Mouse (Mus musculus) left cerebral cortex, postnatal 4 days (tissue): ENCODE measurements at regions not wholly inside any gene's neighbourhood (a gene's known extent, or its start where the extent isn't known, plus 50 kb on each side); places are given as distances from the start of the nearest gene placed in this dataset.

Experiments used
- DNase-seq: peaks from one replicate; pipeline ENCODE4 v3.0.0-alpha.2; 2022
- intact Hi-C: fragments of 180-260 bp; cut with DNase I; formaldehyde crosslinking; loops from one replicate; pipeline ENCODE4 v1.15.1; 2025

DNA sequence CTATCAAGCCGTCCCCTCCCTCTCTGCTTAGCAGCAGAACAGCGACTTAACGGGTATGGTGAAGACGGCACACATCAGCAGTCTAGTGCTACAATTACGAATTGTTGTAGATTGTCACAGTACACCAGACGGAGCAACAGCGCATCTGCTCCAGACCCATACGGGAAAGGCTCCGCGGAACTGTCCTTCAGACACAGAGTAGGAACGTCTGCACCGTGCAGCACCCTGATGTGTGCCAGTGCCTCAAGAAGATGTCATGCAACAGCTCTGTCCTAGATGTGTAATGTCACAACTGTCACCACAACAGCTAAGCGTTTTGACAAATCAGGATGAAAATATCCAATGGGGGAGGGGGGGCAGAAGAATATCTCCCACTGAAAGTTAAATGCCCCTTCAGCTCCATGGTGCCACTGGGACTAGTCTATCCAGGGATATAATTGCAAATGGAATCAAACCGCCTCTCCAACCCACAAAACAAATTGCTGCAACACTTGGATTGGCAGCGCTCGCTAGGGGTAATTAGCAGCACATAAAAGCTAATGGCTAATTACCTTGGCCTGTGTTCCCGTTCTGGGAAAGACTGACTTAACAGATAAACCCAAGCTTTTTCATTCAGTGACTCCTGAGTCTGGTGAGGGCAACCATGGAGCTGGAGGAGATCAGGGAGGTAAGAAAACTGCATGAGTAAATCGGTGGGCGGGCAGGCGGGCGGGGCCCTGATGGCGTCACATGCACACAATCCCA, 472.6 kb downstream of the Zfp704 start:
- intact Hi-C loops: no loop called here
- DNase-seq: no peak

DNA sequence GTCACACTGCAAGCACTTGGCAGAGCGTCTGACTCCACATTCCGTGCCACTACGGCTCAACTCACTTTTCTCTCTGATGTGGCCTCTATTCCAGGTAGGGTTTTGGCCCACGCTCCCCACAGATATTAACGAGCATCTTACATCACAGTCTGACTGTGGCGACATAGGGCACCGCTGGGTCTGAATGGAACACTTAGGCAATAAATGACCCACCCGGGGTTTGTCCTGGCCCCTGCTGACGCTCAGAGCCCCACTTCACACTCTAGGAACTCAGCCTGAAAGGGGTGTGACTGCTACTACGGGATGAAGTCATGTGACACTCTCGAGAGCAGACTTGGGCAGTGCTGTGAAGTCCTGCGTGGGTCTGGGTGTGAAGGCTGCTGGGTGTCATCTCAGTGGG, 475.9 kb downstream of the Zfp704 start:
- no peak for DNase-seq
- intact Hi-C loops: no loop called here

- DNase-seq: no peak
- intact Hi-C loops: no loop called here
These were observed 477.7 kb downstream of the Zfp704 start for GRCm38 (mm10) chr3:9132104-9132751.

GRCm38 (mm10) chr3:9131366-9131765, 478.5 kb downstream of the Zfp704 start:
- intact Hi-C loops: no loop called here
- DNase-seq: no peak

DNA sequence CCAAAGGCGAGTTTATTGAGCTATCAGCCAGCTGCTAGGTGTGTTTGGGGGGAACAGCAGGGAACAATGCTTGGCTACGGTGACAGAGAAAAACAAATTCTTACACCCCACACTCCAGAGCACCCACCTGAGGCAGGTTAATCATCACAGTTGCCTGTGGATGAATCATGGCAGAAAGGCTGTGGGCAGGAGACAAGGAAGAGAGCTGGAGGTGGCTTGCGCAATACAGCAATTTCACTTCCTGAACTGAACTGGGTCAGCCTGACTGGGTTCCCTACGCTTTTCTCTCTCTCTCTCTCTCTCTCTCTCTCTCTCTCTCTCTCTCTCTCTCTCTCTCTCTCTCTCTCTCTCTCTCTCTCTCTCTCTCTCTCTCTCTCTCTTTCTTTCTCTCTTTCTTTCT, 481.5 kb downstream of the Zfp704 start:
- DNase-seq: no peak
- intact Hi-C loops: no loop called here

DNA sequence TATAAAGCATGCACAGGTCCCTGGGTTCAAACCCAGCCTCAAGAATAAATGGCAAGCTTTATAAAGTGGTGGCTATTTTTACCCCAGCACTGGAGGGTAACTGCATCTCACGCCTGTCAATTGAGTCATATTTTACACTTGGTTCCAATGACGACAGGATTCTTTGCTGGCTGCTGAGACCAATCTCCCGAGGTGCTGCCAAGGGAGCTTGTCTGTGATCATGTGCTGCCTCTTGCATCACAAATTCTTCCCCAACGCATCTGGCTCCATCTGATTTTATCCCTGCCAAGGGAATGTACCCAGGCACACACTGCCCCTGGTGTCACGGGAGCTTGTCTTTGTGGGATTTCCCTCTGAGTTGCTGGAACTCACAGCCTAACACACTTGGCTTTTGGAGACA, 486.8 kb downstream of the Zfp704 start:
- peak; percentile 12 for DNase-seq
- intact Hi-C loops: no loop called here

GRCm38 (mm10) chr3:9117913-9118312, 492.0 kb downstream of the Zfp704 start:
- DNase-seq: no peak
- intact Hi-C loops: no loop called here

DNA sequence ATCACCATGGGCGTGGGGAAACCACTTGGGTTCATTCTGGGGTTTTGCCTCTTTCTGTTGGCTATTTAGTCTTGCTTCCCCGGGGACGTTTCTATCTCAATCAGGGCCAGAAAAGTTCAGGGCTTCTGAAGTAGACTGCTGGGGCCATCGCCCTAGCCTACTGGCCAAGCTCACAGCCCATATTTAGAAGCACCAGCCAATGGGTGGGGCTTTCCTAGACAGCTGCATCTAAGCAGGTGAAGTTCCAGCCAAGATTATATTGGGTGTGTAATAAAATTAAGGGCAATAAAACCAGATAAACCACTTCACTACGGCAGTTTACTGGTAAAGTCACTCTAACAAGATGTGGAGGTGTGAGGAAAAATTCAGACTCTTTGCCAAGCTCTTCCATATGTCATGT, 496.5 kb downstream of the Zfp704 start:
- DNase-seq: no peak
- intact Hi-C loops: no loop called here

DNA sequence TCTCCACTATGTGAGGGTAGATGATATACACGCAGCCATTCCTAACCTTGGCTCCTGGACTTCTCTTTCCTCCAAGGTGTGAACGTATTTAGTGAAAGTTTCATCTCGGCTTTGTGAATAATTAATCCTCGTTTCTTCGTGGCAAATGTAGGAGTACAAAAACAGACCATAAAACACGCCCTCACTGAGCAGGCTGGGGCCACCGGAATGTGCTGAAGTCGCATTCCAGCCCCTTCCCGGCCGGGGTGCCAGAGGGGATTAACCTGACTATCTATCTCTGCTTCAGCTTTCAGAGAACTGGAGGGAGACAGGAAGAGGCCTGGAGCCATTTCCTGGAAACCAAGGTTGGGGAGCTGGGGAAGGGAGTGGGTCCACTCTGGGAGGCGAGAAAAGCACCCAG, 499.1 kb downstream of the Zfp704 start:
- DNase-seq: no peak
- intact Hi-C loops: no loop called here

GRCm38 (mm10) chr3:9109991-9110390, 499.9 kb downstream of the Zfp704 start:
- DNase-seq: no peak
- intact Hi-C loops: no loop called here

DNA sequence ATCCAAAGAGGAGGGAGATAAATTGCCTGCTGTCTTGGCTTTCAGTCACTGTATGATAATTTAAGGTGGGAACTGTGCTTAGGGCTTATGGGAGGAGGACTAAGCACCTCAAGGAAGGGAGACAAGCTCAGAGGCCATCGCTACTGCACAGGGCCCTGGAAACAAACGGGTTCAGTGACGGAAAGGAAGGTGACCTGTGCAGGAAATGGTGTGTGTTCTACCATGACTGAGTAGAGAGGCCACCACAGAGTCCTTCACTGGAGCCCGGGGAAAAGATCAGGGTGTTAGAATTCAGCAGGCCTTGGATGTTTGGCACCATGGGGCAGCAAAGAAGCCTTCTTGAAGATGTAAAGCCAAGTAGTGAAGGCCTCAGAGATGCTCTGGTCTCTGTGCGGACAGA, 500.4 kb downstream of the Zfp704 start:
- intact Hi-C loops: no loop called here

DNA sequence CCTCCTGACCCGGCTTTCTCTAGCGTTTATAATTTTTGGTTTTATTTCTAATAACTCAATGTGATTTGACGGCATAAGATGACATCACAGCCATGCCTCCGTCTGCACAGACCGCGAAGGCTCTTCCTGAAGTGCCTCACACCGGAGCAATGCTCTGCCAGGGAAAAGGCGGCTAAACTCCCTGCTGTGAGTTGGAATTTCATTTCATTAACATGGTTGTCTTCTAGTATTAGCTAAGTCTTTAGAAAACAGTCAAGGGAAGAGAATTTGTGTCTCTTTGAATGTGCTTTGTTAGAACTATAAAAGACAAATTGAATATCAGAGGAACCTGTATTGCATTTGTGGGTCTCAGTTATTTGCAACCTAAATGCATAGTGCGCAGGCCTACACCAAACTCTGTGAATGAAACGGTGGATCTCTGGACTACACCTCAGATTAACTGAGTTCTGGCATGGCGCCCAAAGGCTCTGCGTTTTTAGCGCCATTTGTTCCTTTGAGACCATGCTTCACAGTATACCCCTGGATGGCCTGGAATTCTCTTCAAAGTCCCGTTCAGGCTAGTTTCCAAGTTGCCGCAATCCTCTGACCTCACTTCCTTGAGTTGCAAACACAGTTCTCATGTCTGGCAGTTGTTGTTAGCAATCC, 502.0 kb downstream of the Zfp704 start:
- intact Hi-C loops: no loop called here
- no peak for DNase-seq

More for the DNA sequence above, 500.4 kb downstream of the Zfp704 start:
- no peak for DNase-seq

DNA sequence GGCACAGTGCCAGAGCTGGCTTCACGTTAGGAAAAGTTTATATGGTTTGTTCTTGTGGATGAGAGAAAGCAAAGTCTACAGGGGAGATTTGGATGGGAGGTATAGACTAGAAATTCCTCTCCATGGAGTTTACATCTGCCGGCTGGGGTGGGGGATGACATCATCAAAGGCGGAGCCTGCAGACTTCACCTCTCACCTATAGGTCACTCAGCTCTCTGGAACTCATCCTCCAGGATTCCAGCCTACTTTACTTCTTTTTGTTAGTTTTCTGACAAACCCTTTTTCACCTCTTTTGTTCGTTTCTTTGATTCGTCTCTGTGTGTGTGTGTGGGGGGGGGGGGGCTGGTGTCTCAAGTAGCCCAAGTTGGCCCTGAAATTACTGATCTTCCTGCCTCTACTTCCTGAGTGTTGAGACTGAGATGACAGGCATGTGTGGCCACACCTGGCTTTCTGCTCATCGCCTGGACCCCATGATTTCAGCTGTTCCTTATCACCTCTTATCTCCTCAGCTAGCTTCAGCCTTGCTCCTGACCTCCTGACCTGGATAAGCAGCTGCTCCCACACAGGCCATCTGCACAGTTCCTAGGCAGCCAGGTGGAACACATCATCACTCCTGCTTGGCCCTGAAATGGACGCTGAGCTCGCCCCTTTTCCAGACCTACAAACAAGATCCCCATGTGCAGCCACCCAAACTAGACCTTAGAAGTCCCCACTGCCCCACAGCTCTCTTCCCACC, 504.5 kb downstream of the Zfp704 start:
- intact Hi-C loops: no loop called here
- no peak for DNase-seq

DNA sequence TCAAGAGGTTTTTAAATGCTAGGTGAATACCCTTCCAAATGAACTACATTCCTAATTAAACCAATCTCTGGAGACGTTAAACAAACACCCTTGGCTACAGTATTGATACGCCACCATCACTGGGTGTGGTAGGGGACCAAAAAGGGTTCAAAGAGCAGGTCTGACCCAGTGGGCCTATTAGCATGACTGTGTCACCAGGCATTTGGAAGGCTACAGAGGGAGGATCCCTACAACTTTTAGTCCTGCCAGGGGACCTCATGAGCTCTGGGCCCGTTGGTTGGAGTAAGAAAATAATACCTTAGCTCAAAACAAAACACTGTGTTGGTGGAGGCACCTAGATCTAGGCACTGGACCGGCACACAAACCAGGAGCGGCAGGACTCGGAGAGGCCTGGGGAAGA, 506.4 kb downstream of the Zfp704 start:
- DNase-seq: no peak
- intact Hi-C loops: no loop called here

GRCm38 (mm10) chr3:9101240-9101639, 508.6 kb downstream of the Zfp704 start:
- intact Hi-C loops: no loop called here
- no peak for DNase-seq

DNA sequence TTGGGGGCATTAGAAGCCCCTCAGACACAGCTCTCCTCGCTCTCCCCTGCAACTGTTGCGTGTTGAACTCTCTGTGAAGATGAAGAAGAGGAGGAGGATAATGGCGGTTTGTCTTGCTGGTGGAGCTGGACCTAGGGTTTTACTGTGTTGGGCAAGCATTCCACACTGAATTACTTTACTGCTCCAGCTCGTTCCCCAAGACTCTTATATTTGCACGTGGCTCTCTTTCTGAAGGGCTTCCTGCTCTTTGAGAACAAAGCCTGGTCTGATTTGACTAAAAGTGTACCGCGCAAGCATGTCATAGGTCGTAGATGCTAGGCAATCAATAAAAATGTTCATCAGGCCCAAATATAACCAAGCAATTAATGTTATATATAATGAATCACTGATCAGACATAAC, 509.1 kb downstream of the Zfp704 start:
- intact Hi-C loops: no loop called here
- DNase-seq: no peak

- intact Hi-C loops: no loop called here
- no peak for DNase-seq
These were observed 511.4 kb downstream of the Zfp704 start for GRCm38 (mm10) chr3:9098441-9098840.

GRCm38 (mm10) chr3:9084134-9084533, 525.8 kb downstream of the Zfp704 start:
- intact Hi-C loops: no loop called here

DNA sequence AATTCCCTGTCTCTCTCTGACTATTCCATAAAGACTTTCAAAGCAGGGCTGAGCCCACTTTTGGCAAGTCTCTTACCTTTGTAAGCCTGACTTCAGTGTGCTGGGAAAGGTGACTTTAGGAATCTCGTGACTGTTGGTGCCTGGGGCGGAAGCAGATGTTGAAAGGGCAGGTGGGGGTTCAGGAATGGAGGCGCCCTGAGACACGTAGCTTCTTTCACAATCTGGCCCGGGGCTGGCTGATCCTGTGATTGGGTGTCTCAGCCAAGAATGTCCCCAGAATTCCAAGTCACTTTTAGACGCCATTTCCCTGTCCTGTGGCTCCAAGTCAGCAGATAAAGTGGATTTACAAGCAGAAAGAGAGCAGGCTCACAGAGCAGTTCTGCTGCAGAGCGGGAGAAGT, 527.8 kb downstream of the Zfp704 start:
- intact Hi-C loops: no loop called here
- no peak for DNase-seq

More at GRCm38 (mm10) chr3:9084134-9084533, 525.8 kb downstream of the Zfp704 start:
- DNase-seq: no peak

DNA sequence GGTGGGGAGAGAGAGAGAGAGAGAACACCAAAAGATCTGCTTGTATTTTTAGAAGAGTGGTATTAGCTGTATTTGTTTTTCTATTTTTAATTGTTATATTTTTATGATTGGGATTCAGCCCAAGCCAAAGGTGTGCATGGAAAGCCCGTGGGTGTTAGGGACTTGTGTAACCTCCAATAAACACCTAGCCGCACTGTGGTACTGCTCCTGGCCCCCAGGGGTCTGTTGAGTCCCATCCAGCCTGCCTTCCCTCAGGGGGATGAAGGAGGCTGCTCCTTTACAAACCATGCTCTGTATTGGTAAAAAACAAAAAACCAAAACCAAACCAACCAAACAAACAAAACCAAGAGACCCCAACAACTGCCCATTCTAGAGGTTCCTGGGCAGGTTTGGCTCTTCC, 531.7 kb downstream of the Zfp704 start:
- no peak for DNase-seq
- intact Hi-C loops: loop anchor here (10.0 kb wide), 1 partner anchor 387 kb away; no protein-coding TSS in a partner anchor

DNA sequence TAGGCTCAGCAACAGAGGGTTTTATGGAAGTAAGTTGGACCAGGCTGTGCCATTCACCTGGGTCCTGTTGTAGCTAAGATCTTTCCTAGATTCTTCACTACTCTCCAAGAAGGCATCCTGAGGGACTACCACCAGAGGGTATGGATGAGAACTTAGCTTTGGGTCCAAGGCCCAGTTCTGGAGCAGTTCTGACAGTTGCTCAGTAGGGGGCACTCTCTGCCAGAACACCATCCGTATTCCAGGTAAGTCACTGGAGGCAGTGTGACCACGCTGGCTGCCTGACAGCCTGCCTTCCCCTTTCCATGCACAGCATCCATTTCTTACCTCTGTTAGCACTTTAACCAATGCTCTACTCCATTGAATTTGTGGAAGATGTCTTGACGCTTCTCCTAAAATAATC, 533.2 kb downstream of the Zfp704 start:
- intact Hi-C loops: loop anchor here (10.0 kb wide), 1 partner anchor 388 kb away; no protein-coding TSS in a partner anchor
- peak; percentile 65 for DNase-seq
